Mouse (Mus musculus): ENCODE data around the gene Chst10. TPM values are rescaled to one million over a fixed set of nuclear protein-coding genes. Genes with fewer than 3 reads are reported as not detected.

The Chst10 gene
- polyA plus RNA-seq, 1 experiment = 43.7 TPM

GRCm38 (mm10) chr1:38903985-38904384 is 6.0 kb upstream of the Chst10 start:
- DNase-seq = no peak
- TF ChIP-seq CTCF (IDR thresholded peaks at IDR 0.05; ENCODE audit: borderline replicate concordance, insufficient read depth, low read depth, low read length) (no peak), POLR2A (IDR thresholded peaks at IDR 0.05; ENCODE audit: borderline replicate concordance, insufficient read depth, low read length) (no peak)
- no peaks in the 10 kb centered on the region for H3K4me1 ChIP-seq (ENCODE audit: control insufficient read depth, insufficient read depth, low read length)
- WGBS = 63% methylated on average over 2 of the region's 2 CpGs
- no peak overlapping the region for H3K27ac ChIP-seq (ENCODE audit: insufficient read depth, low read length)
- no peak overlapping the region for H3K4me3 ChIP-seq (replicated peaks; ENCODE audit: insufficient read depth, low read depth, low read length)
- no peaks in the 10 kb centered on the region for H3K27me3 ChIP-seq (ENCODE audit: control insufficient read depth, insufficient read depth, low read length)

- H3K27ac ChIP-seq (ENCODE audit: insufficient read depth, low read length) = no peak overlapping the region
- DNase-seq = no peak
- H3K4me1 ChIP-seq (ENCODE audit: control insufficient read depth, insufficient read depth, low read length) = no peaks in the 10 kb centered on the region
- H3K4me3 ChIP-seq (replicated peaks; ENCODE audit: insufficient read depth, low read depth, low read length) = no peak overlapping the region
- H3K27me3 ChIP-seq (ENCODE audit: control insufficient read depth, insufficient read depth, low read length) = no peaks in the 10 kb centered on the region
- 71% methylated on average over 5 of the region's 5 CpGs for WGBS
- no peak for TF ChIP-seq CTCF (IDR thresholded peaks at IDR 0.05; ENCODE audit: borderline replicate concordance, insufficient read depth, low read depth, low read length)
- no peak for TF ChIP-seq POLR2A (IDR thresholded peaks at IDR 0.05; ENCODE audit: borderline replicate concordance, insufficient read depth, low read length)
Measured at GRCm38 (mm10) chr1:38902571-38902970, 4.6 kb upstream of the Chst10 start.

GRCm38 (mm10) chr1:38893081-38893480 is 4.9 kb downstream of the Chst10 start:
- H3K4me1 ChIP-seq (ENCODE audit: control insufficient read depth, insufficient read depth, low read length) = peaks cover 16% of the 10 kb centered on the region
- DNase-seq = no peak
- 34% methylated on average over 5 of the region's 5 CpGs for WGBS
- H3K27ac ChIP-seq (ENCODE audit: insufficient read depth, low read length) = no peak overlapping the region
- H3K4me3 ChIP-seq (replicated peaks; ENCODE audit: insufficient read depth, low read depth, low read length) = no peak overlapping the region
- no peak for TF ChIP-seq POLR2A (IDR thresholded peaks at IDR 0.05; ENCODE audit: borderline replicate concordance, insufficient read depth, low read length)
- no peak for TF ChIP-seq CTCF (IDR thresholded peaks at IDR 0.05; ENCODE audit: borderline replicate concordance, insufficient read depth, low read depth, low read length)
- H3K27me3 ChIP-seq (ENCODE audit: control insufficient read depth, insufficient read depth, low read length) = no peaks in the 10 kb centered on the region

GRCm38 (mm10) chr1:38891444-38891843 is 6.5 kb downstream of the Chst10 start:
- H3K4me1 ChIP-seq (ENCODE audit: control insufficient read depth, insufficient read depth, low read length) = peaks cover 19% of the 10 kb centered on the region
- H3K27me3 ChIP-seq (ENCODE audit: control insufficient read depth, insufficient read depth, low read length) = no peaks in the 10 kb centered on the region
- H3K4me3 ChIP-seq (replicated peaks; ENCODE audit: insufficient read depth, low read depth, low read length) = no peak overlapping the region
- TF ChIP-seq POLR2A (IDR thresholded peaks at IDR 0.05; ENCODE audit: borderline replicate concordance, insufficient read depth, low read length) = no peak
- no peak for TF ChIP-seq CTCF (IDR thresholded peaks at IDR 0.05; ENCODE audit: borderline replicate concordance, insufficient read depth, low read depth, low read length)
- WGBS = 95% methylated on average over 5 of the region's 5 CpGs
- no peak overlapping the region for H3K27ac ChIP-seq (ENCODE audit: insufficient read depth, low read length)
- no peak for DNase-seq

GRCm38 (mm10) chr1:38888803-38889202 is 9.2 kb downstream of the Chst10 start:
- peaks cover 21% of the 10 kb centered on the region for H3K4me1 ChIP-seq (ENCODE audit: control insufficient read depth, insufficient read depth, low read length)
- 98% methylated on average over 6 of the region's 6 CpGs for WGBS

GRCm38 (mm10) chr1:38887011-38887410 is 10.9 kb downstream of the Chst10 start:
- WGBS = 75% methylated on average over 6 of the region's 6 CpGs
- Histone ChIP-seq H3K4me3 (replicated peaks; ENCODE audit: insufficient read depth, low read depth, low read length) (no peak overlapping the region), H3K27me3 (ENCODE audit: control insufficient read depth, insufficient read depth, low read length) (no peaks in the 10 kb centered on the region), H3K4me1 (ENCODE audit: control insufficient read depth, insufficient read depth, low read length) (peaks cover 15% of the 10 kb centered on the region), H3K27ac (ENCODE audit: insufficient read depth, low read length) (no peak overlapping the region)
- DNase-seq = no peak
- TF ChIP-seq POLR2A (IDR thresholded peaks at IDR 0.05; ENCODE audit: borderline replicate concordance, insufficient read depth, low read length) (no peak), CTCF (IDR thresholded peaks at IDR 0.05; ENCODE audit: borderline replicate concordance, insufficient read depth, low read depth, low read length) (no peak)

More at GRCm38 (mm10) chr1:38888803-38889202, 9.2 kb downstream of the Chst10 start:
- H3K4me3 ChIP-seq (replicated peaks; ENCODE audit: insufficient read depth, low read depth, low read length) = no peak overlapping the region
- TF ChIP-seq POLR2A (IDR thresholded peaks at IDR 0.05; ENCODE audit: borderline replicate concordance, insufficient read depth, low read length) = no peak
- TF ChIP-seq CTCF (IDR thresholded peaks at IDR 0.05; ENCODE audit: borderline replicate concordance, insufficient read depth, low read depth, low read length) = no peak
- H3K27me3 ChIP-seq (ENCODE audit: control insufficient read depth, insufficient read depth, low read length) = no peaks in the 10 kb centered on the region
- no peak overlapping the region for H3K27ac ChIP-seq (ENCODE audit: insufficient read depth, low read length)
- no peak for DNase-seq

GRCm38 (mm10) chr1:38886602-38887001 is 11.4 kb downstream of the Chst10 start:
- H3K27ac ChIP-seq (ENCODE audit: insufficient read depth, low read length) = no peak overlapping the region
- 88% methylated on average over 2 of the region's 2 CpGs for WGBS
- TF ChIP-seq POLR2A (IDR thresholded peaks at IDR 0.05; ENCODE audit: borderline replicate concordance, insufficient read depth, low read length) (no peak), CTCF (IDR thresholded peaks at IDR 0.05; ENCODE audit: borderline replicate concordance, insufficient read depth, low read depth, low read length) (no peak)
- no peak for DNase-seq
- H3K4me3 ChIP-seq (replicated peaks; ENCODE audit: insufficient read depth, low read depth, low read length) = no peak overlapping the region
- H3K4me1 ChIP-seq (ENCODE audit: control insufficient read depth, insufficient read depth, low read length) = peaks cover 15% of the 10 kb centered on the region
- H3K27me3 ChIP-seq (ENCODE audit: control insufficient read depth, insufficient read depth, low read length) = no peaks in the 10 kb centered on the region

GRCm38 (mm10) chr1:38885956-38886355 is 12.0 kb downstream of the Chst10 start:
- Histone ChIP-seq H3K27me3 (ENCODE audit: control insufficient read depth, insufficient read depth, low read length) (no peaks in the 10 kb centered on the region), H3K27ac (ENCODE audit: insufficient read depth, low read length) (no peak overlapping the region), H3K4me3 (replicated peaks; ENCODE audit: insufficient read depth, low read depth, low read length) (no peak overlapping the region), H3K4me1 (ENCODE audit: control insufficient read depth, insufficient read depth, low read length) (peaks cover 15% of the 10 kb centered on the region)
- WGBS = 87% methylated on average over 2 of the region's 2 CpGs
- TF ChIP-seq POLR2A (IDR thresholded peaks at IDR 0.05; ENCODE audit: borderline replicate concordance, insufficient read depth, low read length) (no peak), CTCF (IDR thresholded peaks at IDR 0.05; ENCODE audit: borderline replicate concordance, insufficient read depth, low read depth, low read length) (no peak)
- no peak for DNase-seq
